In genomic region chr3:96603311-96603710, GRCm38 (mm10) we compare ENCODE assay signal across 9 mouse cellular contexts. TPM values are rescaled to one million over a fixed set of nuclear protein-coding genes. Genes with fewer than 3 reads are reported as not detected.
DNase-seq lines count a peak whose midpoint lies in the region; ATAC-seq and TF ChIP-seq lines count a peak whose summit lies in the region.
"Had no signal": no experiment of that assay in that cellular context is flagged by ENCODE, and none has a peak within 500 bp of the region (broad histone marks: within the 10 kb centered on the region; RNA-seq: fewer than 3 reads in every experiment).

No protein-coding gene starts in this region.

- H3K4me2 ChIP-seq in lung, embryonic 15.5 days = peak overlapping the region; percentile 74
- H3K4me2 ChIP-seq in embryonic facial prominence, embryonic 12.5 days (replicated peaks) = peak overlapping the region; percentile 65
- peak overlapping the region; percentile 61 for H3K4me2 ChIP-seq in hindbrain, embryonic 14.5 days (replicated peaks)

- peak overlapping the region; percentile 69 for H3K4me3 ChIP-seq in lung, embryonic 15.5 days
- H3K4me3 ChIP-seq in embryonic facial prominence, embryonic 12.5 days = peak overlapping the region; percentile 89
- peak overlapping the region; percentile 76 for H3K4me3 ChIP-seq in hindbrain, embryonic 14.5 days (replicated peaks; ENCODE audit: low read length)
- H3K4me3 ChIP-seq in olfactory bulb, adult 2 months (ENCODE audit: insufficient read depth, low read depth, low read length) = no peak overlapping the region

- H3K27ac ChIP-seq in lung, embryonic 15.5 days = peak overlapping the region; percentile 99; the same call in 1 of the 2 replicates
- H3K27ac ChIP-seq in embryonic facial prominence, embryonic 12.5 days = peak overlapping the region; percentile 97
- H3K27ac ChIP-seq in hindbrain, embryonic 14.5 days = peak overlapping the region; percentile 91
- 0 out of 2 replicates have a peak overlapping the region, but pooled peaks have one; percentile 63 for H3K27ac ChIP-seq in olfactory bulb, adult 2 months (ENCODE audit: insufficient read depth, low read depth, low read length)

- H3K9ac ChIP-seq in lung, embryonic 15.5 days = no peak overlapping the region
- H3K9ac ChIP-seq in embryonic facial prominence, embryonic 12.5 days = peak overlapping the region; percentile 95; the same call in 1 of the 2 replicates
- peak overlapping the region; percentile 81 for H3K9ac ChIP-seq in hindbrain, embryonic 14.5 days

- DNase-seq in lung, postnatal 36 days = no peak
- DNase-seq in hindbrain, embryonic 14.5 days (ENCODE audit: low spot score) = peak; percentile 59
- no peak for DNase-seq in gastrocnemius, adult 18-20 months (ENCODE audit: low spot score)
- no peak for DNase-seq in ovary, postnatal 10 days (ENCODE audit: low spot score)

- TF ChIP-seq CTCF in olfactory bulb, adult 2 months (IDR thresholded peaks at IDR 0.05; ENCODE audit: insufficient read depth, low read depth, low read length) = no peak

- H3K27me3 ChIP-seq in lung, embryonic 15.5 days = peaks cover 10% of the 10 kb centered on the region; the same call in 1 of the 2 replicates
- H3K27me3 ChIP-seq in embryonic facial prominence, embryonic 12.5 days = peaks cover 6% of the 10 kb centered on the region; the same call in 1 of the 2 replicates
- no peaks in the 10 kb centered on the region for H3K27me3 ChIP-seq in hindbrain, embryonic 14.5 days (ENCODE audit: control insufficient read depth, insufficient read depth, low read length)

- H3K36me3 ChIP-seq in lung, embryonic 15.5 days = no peaks in the 10 kb centered on the region
- H3K36me3 ChIP-seq in embryonic facial prominence, embryonic 12.5 days = no peaks in the 10 kb centered on the region
- no peaks in the 10 kb centered on the region for H3K36me3 ChIP-seq in hindbrain, embryonic 14.5 days (replicated peaks; ENCODE audit: control insufficient read depth, insufficient read depth)

- no peak for ATAC-seq in lung, embryonic 15.5 days (ENCODE audit: borderline replicate concordance, extremely low read depth, low FRiP score, low TSS enrichment)
- no peak for ATAC-seq in embryonic facial prominence, embryonic 12.5 days (ENCODE audit: insufficient number of reproducible peaks, insufficient read depth, low FRiP score, low TSS enrichment)
- no peak for ATAC-seq in hindbrain, embryonic 14.5 days (ENCODE audit: low FRiP score)

- 52% methylated on average over 5 of the region's 5 CpGs for WGBS in lung, embryonic 15.5 days
- WGBS in embryonic facial prominence, embryonic 12.5 days = 53% methylated on average over 5 of the region's 5 CpGs
- WGBS in hindbrain, embryonic 14.5 days = 31% methylated on average over 5 of the region's 5 CpGs
- WGBS in olfactory bulb, adult 2 months = 25% methylated on average over 5 of the region's 5 CpGs

- no peak for TF ChIP-seq POLR2A in olfactory bulb, adult 2 months (IDR thresholded peaks at IDR 0.05; ENCODE audit: insufficient read depth, low read depth, low read length)

- H3K9me3 ChIP-seq in lung, embryonic 15.5 days = no peaks in the 10 kb centered on the region
- no peaks in the 10 kb centered on the region for H3K9me3 ChIP-seq in embryonic facial prominence, embryonic 12.5 days
- H3K9me3 ChIP-seq in hindbrain, embryonic 14.5 days (ENCODE audit: control insufficient read depth, low read length) = no peaks in the 10 kb centered on the region

- peaks cover 19% of the 10 kb centered on the region for H3K4me1 ChIP-seq in lung, embryonic 15.5 days
- peaks cover 39% of the 10 kb centered on the region for H3K4me1 ChIP-seq in embryonic facial prominence, embryonic 12.5 days
- H3K4me1 ChIP-seq in hindbrain, embryonic 14.5 days (replicated peaks; ENCODE audit: control insufficient read depth, insufficient read depth, low read length) = peaks cover 47% of the 10 kb centered on the region
- peaks cover 16% of the 10 kb centered on the region for H3K4me1 ChIP-seq in olfactory bulb, adult 2 months (ENCODE audit: control insufficient read depth, insufficient read depth, low read length)

RNA-seq across cellular contexts. Expression of gene Lix1l, which starts 2.4 kb away (rescaled TPM):
- 6.9 and 7.9 TPM in 2 replicates for polyA plus RNA-seq in lung, embryonic 15.5 days (2015; fragmentation: Nextera tagmentation; extraction: Ambion mirVana)
- polyA plus RNA-seq in embryonic facial prominence, embryonic 12.5 days (2016; fragmentation: Nextera tagmentation; extraction: Ambion mirVana) = 6.8 and 8.1 TPM in 2 replicates
- polyA plus RNA-seq in hindbrain, embryonic 14.5 days (2014; fragmentation: Nextera tagmentation; extraction: Ambion mirVana) = 6.1 and 6.4 TPM in 2 replicates
- polyA plus RNA-seq in olfactory bulb, adult 2 months (2012; ENCODE audit: insufficient read depth, insufficient read length, low replicate concordance, missing spikeins) = not detected in 2 replicates
- total RNA-seq in gastrocnemius, adult 18-20 months (2021) = 1 to 10 TPM; 4.2 to 7.6 TPM

RNA-seq across cellular contexts. Expression of gene Ankrd34a, which starts 6.9 kb away (rescaled TPM):
- 1.8 and 2.2 TPM in 2 replicates for polyA plus RNA-seq in lung, embryonic 15.5 days (2015; fragmentation: Nextera tagmentation; extraction: Ambion mirVana)
- 2.1 and 2.3 TPM in 2 replicates for polyA plus RNA-seq in embryonic facial prominence, embryonic 12.5 days (2016; fragmentation: Nextera tagmentation; extraction: Ambion mirVana)
- 17.5 and 22.3 TPM in 2 replicates for polyA plus RNA-seq in hindbrain, embryonic 14.5 days (2014; fragmentation: Nextera tagmentation; extraction: Ambion mirVana)
- polyA plus RNA-seq in olfactory bulb, adult 2 months (2012; ENCODE audit: insufficient read depth, insufficient read length, low replicate concordance, missing spikeins) = not detected in 2 replicates
- total RNA-seq in gastrocnemius, adult 18-20 months (2021) = 1 to 10 TPM; 1.0 to 1.7 TPM

RNA-seq across cellular contexts. Expression of gene Polr3gl, which starts 9.3 kb away (rescaled TPM):
- polyA plus RNA-seq in lung, embryonic 15.5 days (2015; fragmentation: Nextera tagmentation; extraction: Ambion mirVana) = 38.3 and 39.8 TPM in 2 replicates
- 49.8 and 52.1 TPM in 2 replicates for polyA plus RNA-seq in embryonic facial prominence, embryonic 12.5 days (2016; fragmentation: Nextera tagmentation; extraction: Ambion mirVana)
- 11.0 and 18.5 TPM in 2 replicates for polyA plus RNA-seq in hindbrain, embryonic 14.5 days (2014; fragmentation: Nextera tagmentation; extraction: Ambion mirVana)
- not detected in 2 replicates for polyA plus RNA-seq in olfactory bulb, adult 2 months (2012; ENCODE audit: insufficient read depth, insufficient read length, low replicate concordance, missing spikeins)
- total RNA-seq in gastrocnemius, adult 18-20 months (2021) = 10 to 100 TPM; 44.0 to 56.1 TPM

RNA-seq across cellular contexts. Expression of gene Rbm8a, which starts 26.4 kb away (rescaled TPM):
- polyA plus RNA-seq in lung, embryonic 15.5 days (2015; fragmentation: Nextera tagmentation; extraction: Ambion mirVana) = 127 and 128 TPM in 2 replicates
- 167 and 172 TPM in 2 replicates for polyA plus RNA-seq in embryonic facial prominence, embryonic 12.5 days (2016; fragmentation: Nextera tagmentation; extraction: Ambion mirVana)
- polyA plus RNA-seq in hindbrain, embryonic 14.5 days (2014; fragmentation: Nextera tagmentation; extraction: Ambion mirVana) = 101 and 104 TPM in 2 replicates
- not detected in 2 replicates for polyA plus RNA-seq in olfactory bulb, adult 2 months (2012; ENCODE audit: insufficient read depth, insufficient read length, low replicate concordance, missing spikeins)
- total RNA-seq in gastrocnemius, adult 18-20 months (2021) = 10 to 100 TPM; 24.4 to 33.3 TPM

RNA-seq across cellular contexts. Expression of gene Gm16253, which starts 26.5 kb away (rescaled TPM):
- 1.1 and 1.3 TPM in 2 replicates for polyA plus RNA-seq in lung, embryonic 15.5 days (2015; fragmentation: Nextera tagmentation; extraction: Ambion mirVana)
- polyA plus RNA-seq in embryonic facial prominence, embryonic 12.5 days (2016; fragmentation: Nextera tagmentation; extraction: Ambion mirVana) = 2.1 and 2.4 TPM in 2 replicates
- polyA plus RNA-seq in hindbrain, embryonic 14.5 days (2014; fragmentation: Nextera tagmentation; extraction: Ambion mirVana) = 0.39 TPM in 1 of 2 replicates, not detected in the other
- not detected in 2 replicates for polyA plus RNA-seq in olfactory bulb, adult 2 months (2012; ENCODE audit: insufficient read depth, insufficient read length, low replicate concordance, missing spikeins)
- total RNA-seq in gastrocnemius, adult 18-20 months (2021) = 1 to 10 TPM; 1.2 to 2.0 TPM
- total RNA-seq: layer of hippocampus, postnatal 10 days had no signal
- polyA plus RNA-seq: testis, adult 2 months had no signal

Comparison
In these comparisons a context has a peak if more than half of its experiments do, and no peak if none do; other contexts are left out.
1. RNA of gene Polr3gl, which starts 9.3 kb away (polyA plus RNA-seq): 49.8 to 52.1 TPM in embryonic facial prominence, embryonic 12.5 days, 38.3 to 39.8 TPM in lung, embryonic 15.5 days and 11.0 to 18.5 TPM in hindbrain, embryonic 14.5 days; not detected in olfactory bulb, adult 2 months; every median in the first group is over 10 times any median in the second.
2. Peak in every context shown above with its lines, with median percentiles within 50 percentile points of each other: H3K27ac ChIP-seq and H3K4me2 ChIP-seq.